Mouse (Mus musculus) liver, postnatal 0 days (tissue): ENCODE measurements at regions not wholly inside any gene's neighbourhood (a gene's known extent, or its start where the extent isn't known, plus 50 kb on each side); places are given as distances from the start of the nearest gene placed in this dataset.

Source experiments
- CTCF ChIP-seq: sonication (generic); IDR thresholded peaks from 2 replicates; pipeline ENCODE4 v1.5.1; 2016; ENCODE audit warnings: antibody characterized with exemption, low read depth
- EP300 ChIP-seq: IDR thresholded peaks from 2 replicates; pipeline ENCODE4 v1.6.1; 2016; ENCODE audit warnings: antibody characterized with exemption, low read depth, mild to moderate bottlenecking

DNA sequence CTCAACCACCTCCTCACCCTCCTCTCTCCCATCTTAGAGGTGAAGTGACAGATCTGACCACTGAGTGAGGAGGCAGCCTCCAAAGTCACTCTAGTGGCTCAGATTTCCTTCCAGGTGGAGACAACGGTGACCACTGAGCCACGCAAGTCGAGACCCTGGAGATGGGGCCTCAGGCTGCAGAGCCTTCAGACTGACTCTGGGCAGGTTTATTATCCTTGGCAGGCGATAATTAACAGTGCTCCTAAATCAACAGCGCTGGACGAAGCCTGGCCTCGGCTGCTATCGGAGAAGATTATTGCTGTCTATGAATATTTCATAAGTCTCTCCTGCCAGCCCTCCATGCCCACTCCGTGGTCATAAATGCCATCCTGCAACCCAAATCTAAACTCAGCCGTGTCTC lies 79.1 kb upstream of the 1700021F07Rik start:
- no peak for TF ChIP-seq CTCF
- TF ChIP-seq EP300 = no peak
